Comparison of ENCODE assay signal across 8 mouse cellular contexts in genomic region chr9:65293973-65294715, GRCm38 (mm10). TPM values are rescaled to one million over a fixed set of nuclear protein-coding genes. Genes with fewer than 3 reads are reported as not detected.
A peak's percentile ranks its signal among the peaks of the same experiment; 100 is the strongest.
DNase-seq lines count a peak whose midpoint lies in the region; ATAC-seq lines count a peak whose summit lies in the region.

TSS of gene Clpx (plus strand) at chr9:65294260.

- peak within 1 kb of the TSS; percentile 80 for H3K4me2 ChIP-seq in lung, embryonic 16.5 days (ENCODE audit: low read depth, low read length)

- peak; percentile 89 to 91 for ATAC-seq in hematopoietic stem cell, adult 5-6 weeks (replicated peaks in 1 of 2; ENCODE audit: insufficient read depth in 1 of 2, low FRiP score in 2 of 2, low TSS enrichment in 1 of 2, low read depth in 1 of 2, poor library complexity in 2 of 2, severe bottlenecking in 2 of 2)
- ATAC-seq in lung, embryonic 16.5 days (ENCODE audit: low read depth): peak; percentile 99

- peaks cover 9% of the 10 kb centered on the region for H3K4me1 ChIP-seq in lung, embryonic 16.5 days (replicated peaks; ENCODE audit: control insufficient read depth, insufficient read depth, low read length)

- H3K9ac ChIP-seq in lung, embryonic 16.5 days (ENCODE audit: low read length): peak within 1 kb of the TSS; percentile 95

- no peaks in the 10 kb centered on the region for H3K27me3 ChIP-seq in lung, embryonic 16.5 days (ENCODE audit: control insufficient read depth, insufficient read depth, low read depth, low read length)

- no peaks in the 10 kb centered on the region for H3K9me3 ChIP-seq in lung, embryonic 16.5 days (ENCODE audit: control insufficient read depth, low read length)

- DNase-seq in MEL-GATA-1-ER (ENCODE audit: extremely low read depth, low read depth): peak; percentile 93
- DNase-seq in cerebellum, adult 8-10 months: peak; percentile 96
- DNase-seq in forelimb bud, embryonic 11.5 days (ENCODE audit: low read depth, low spot score): peak; percentile 99
- peak; percentile 90 for DNase-seq in layer of hippocampus, adult 9-10 months (ENCODE audit: low spot score)
- peak; percentile 94 for DNase-seq in ovary, postnatal 10 days (ENCODE audit: low spot score)
- peak; percentile 98 for DNase-seq in thymus, postnatal 10 days (ENCODE audit: low spot score in 2 of 2)

- peak within 1 kb of the TSS; percentile 65 for H3K27ac ChIP-seq in lung, embryonic 16.5 days (ENCODE audit: low read length)

- peak within 1 kb of the TSS; percentile 95 for H3K4me3 ChIP-seq in lung, embryonic 16.5 days (ENCODE audit: low read length)

- H3K36me3 ChIP-seq in lung, embryonic 16.5 days (ENCODE audit: control insufficient read depth, insufficient read depth, low read length): peaks cover 2% of the 10 kb centered on the region; the same call in 1 of the 2 replicates

- 0% methylated on average over 70 of the region's 71 CpGs for WGBS in lung, embryonic 16.5 days

RNA-seq across cellular contexts. Expression of gene Clpx, which starts in this region (rescaled TPM):
- 54.9 and 60.3 TPM in 2 replicates for total RNA-seq in hematopoietic stem cell, adult 5-6 weeks (2017)
- polyA plus RNA-seq in lung, embryonic 16.5 days (2015; fragmentation: Nextera tagmentation; extraction: Ambion mirVana): 50.3 and 51.8 TPM in 2 replicates

Comparison
In these comparisons a context has a peak if more than half of its experiments do, and no peak if none do; other contexts are left out.
1. Peak in every context shown above with its lines: DNase-seq, ATAC-seq, H3K4me3 ChIP-seq and H3K27ac ChIP-seq.